Mouse (Mus musculus) erythroblast, embryonic 14.5 days (primary cell): Measurements from ENCODE around the gene Gm49325.

Experiments
- GATA1 ChIP-seq: IDR thresholded peaks from 2 replicates; pipeline ENCODE4 v1.6.1; 2012; ENCODE audit warnings: low read length, inconsistent platforms, mixed read lengths
- TAL1 ChIP-seq: IDR thresholded peaks from 3 replicates; pipeline ENCODE4 v1.6.1; 2012; ENCODE audit warnings: low read length, inconsistent platforms, mixed read lengths

- no peak for TF ChIP-seq GATA1
- TF ChIP-seq TAL1, result no peak
Observed at GRCm38 (mm10) chr10:77596060-77596459, 9.9 kb upstream of the Gm49325 start.
